Mouse (Mus musculus) brain, embryonic 14.5 days (tissue): ENCODE measurements at regions not wholly inside any gene's neighbourhood (a gene's known extent, or its start where the extent isn't known, plus 50 kb on each side); places are given as distances from the start of the nearest gene placed in this dataset.

Experiments used
- DNase-seq: peaks from one replicate; pipeline ENCODE4 v3.0.0-alpha.2; 2011; ENCODE audit warnings: low read depth
- CTCF ChIP-seq: fragments of 200-500 bp; IDR thresholded peaks from 2 replicates; pipeline ENCODE4 v1.5.1; 2012; ENCODE audit warnings: inconsistent platforms, mild to moderate bottlenecking, moderate library complexity, borderline replicate concordance; ENCODE audit not compliant: insufficient read depth, insufficient read length; ENCODE audit errors: extremely low read depth
- POLR2A ChIP-seq: fragments of 200-500 bp; IDR thresholded peaks from 2 replicates; pipeline ENCODE4 v1.6.1; 2012; ENCODE audit warnings: mild to moderate bottlenecking, inconsistent platforms, borderline replicate concordance; ENCODE audit not compliant: poor library complexity, insufficient read depth, insufficient read length, severe bottlenecking; ENCODE audit errors: extremely low read depth

GRCm38 (mm10) chr1:67789371-67789770, 666.5 kb downstream of the Cps1 start:
- DNase-seq = no peak
- TF ChIP-seq POLR2A = no peak

GRCm38 (mm10) chr1:67795066-67795465, 672.2 kb downstream of the Cps1 start:
- DNase-seq = peak; percentile 78
- no peak for TF ChIP-seq CTCF
- TF ChIP-seq POLR2A = no peak

GRCm38 (mm10) chr1:67795478-67795877, 672.7 kb downstream of the Cps1 start:
- TF ChIP-seq POLR2A (no peak), CTCF (no peak)
- DNase-seq = no peak

GRCm38 (mm10) chr1:67803292-67803691, 680.5 kb downstream of the Cps1 start:
- peak; percentile 52 for DNase-seq
- TF ChIP-seq CTCF (no peak), POLR2A (no peak)

- DNase-seq = no peak
- TF ChIP-seq CTCF (no peak), POLR2A (no peak)
Measured at GRCm38 (mm10) chr1:67820092-67820491, 697.3 kb downstream of the Cps1 start.

- DNase-seq = peak; percentile 26
- no peak for TF ChIP-seq CTCF
- TF ChIP-seq POLR2A = no peak
Measured at GRCm38 (mm10) chr1:67848006-67848405, 725.2 kb downstream of the Cps1 start.

GRCm38 (mm10) chr1:67893510-67893909, 770.7 kb downstream of the Cps1 start:
- DNase-seq = peak; percentile 54
- TF ChIP-seq CTCF = no peak
- no peak for TF ChIP-seq POLR2A

- DNase-seq = peak; percentile 57
- TF ChIP-seq POLR2A = no peak
- TF ChIP-seq CTCF = no peak
Measured at GRCm38 (mm10) chr1:67894749-67895293, 772.0 kb downstream of the Cps1 start.

- TF ChIP-seq CTCF (no peak), POLR2A (no peak)
- peak; percentile 69 for DNase-seq
Measured at GRCm38 (mm10) chr1:67935762-67936500, 813.1 kb downstream of the Cps1 start.

- TF ChIP-seq POLR2A (no peak), CTCF (no peak)
- DNase-seq = no peak
Measured at GRCm38 (mm10) chr1:67981386-67981785, 858.6 kb downstream of the Cps1 start.
